Mouse (Mus musculus): Measurements from ENCODE around the gene Megf6. TPM values are rescaled to one million over a fixed set of nuclear protein-coding genes. Genes with fewer than 3 reads are reported as not detected.

Gene Megf6
- polyA plus RNA-seq, 1 experiment from 2014 or later: 70.0 TPM

DNA sequence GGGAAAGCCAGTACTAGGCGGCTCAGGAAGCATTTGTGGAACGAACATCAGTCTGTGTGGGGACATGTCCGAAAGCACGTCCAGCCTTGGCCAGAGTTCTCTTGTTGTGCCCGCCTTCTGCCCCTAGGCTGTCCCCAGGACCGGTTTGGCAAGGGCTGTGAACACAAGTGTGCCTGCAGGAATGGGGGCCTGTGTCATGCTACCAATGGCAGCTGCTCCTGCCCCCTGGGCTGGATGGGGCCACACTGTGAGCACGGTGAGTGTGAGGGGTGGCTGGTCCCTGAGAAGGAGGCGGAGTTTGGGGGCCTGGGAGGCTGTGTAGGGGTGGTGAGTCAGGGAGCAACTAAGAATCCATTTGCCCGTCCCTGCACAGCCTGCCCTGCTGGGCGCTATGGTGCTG lies 99.0 kb downstream of the Megf6 start:
- Histone ChIP-seq H3K4me2 (replicated peaks) (no peak overlapping the region), H3K36me3 (peaks cover 84% of the 10 kb centered on the region), H3K4me1 (no peaks in the 10 kb centered on the region), H3K27ac (no peak overlapping the region; the same call in 1 of the 2 replicates), H3K27me3 (no peaks in the 10 kb centered on the region), H3K9me3 (no peaks in the 10 kb centered on the region), H3K9ac (no peak overlapping the region), H3K4me3 (no peak overlapping the region)
- 55% methylated on average over 10 of the region's 10 CpGs for WGBS
- no peak for ATAC-seq (ENCODE audit: low FRiP score, low read depth)

DNA sequence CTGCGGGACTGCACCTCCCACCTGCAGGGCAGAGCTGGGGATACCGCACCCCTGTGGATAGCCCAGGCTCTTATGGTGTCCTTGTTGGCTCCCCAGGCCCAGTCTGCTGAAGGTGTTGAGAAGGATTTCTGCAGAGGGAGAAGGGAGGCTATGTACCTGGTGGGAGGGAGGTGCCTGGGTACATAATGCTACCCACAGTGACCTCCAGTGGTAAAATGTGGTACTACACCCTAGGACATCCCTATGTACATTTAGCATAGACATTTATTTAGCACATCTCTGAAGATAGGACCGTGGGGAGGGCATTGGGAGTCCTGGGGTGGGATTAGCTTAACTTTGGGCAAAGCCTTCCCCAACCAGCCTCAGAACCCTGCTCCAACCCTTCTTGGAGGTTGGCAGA lies 102.5 kb downstream of the Megf6 start:
- Histone ChIP-seq H3K27me3 (no peaks in the 10 kb centered on the region), H3K36me3 (peaks cover 73% of the 10 kb centered on the region), H3K4me3 (no peak overlapping the region), H3K4me2 (replicated peaks) (no peak overlapping the region), H3K4me1 (no peaks in the 10 kb centered on the region), H3K27ac (no peak overlapping the region), H3K9me3 (no peaks in the 10 kb centered on the region), H3K9ac (no peak overlapping the region)
- WGBS: 47% methylated on average over 3 of the region's 3 CpGs
- ATAC-seq (ENCODE audit: low FRiP score, low read depth): peak; percentile 42; the same call in 1 of the 2 replicates

DNA sequence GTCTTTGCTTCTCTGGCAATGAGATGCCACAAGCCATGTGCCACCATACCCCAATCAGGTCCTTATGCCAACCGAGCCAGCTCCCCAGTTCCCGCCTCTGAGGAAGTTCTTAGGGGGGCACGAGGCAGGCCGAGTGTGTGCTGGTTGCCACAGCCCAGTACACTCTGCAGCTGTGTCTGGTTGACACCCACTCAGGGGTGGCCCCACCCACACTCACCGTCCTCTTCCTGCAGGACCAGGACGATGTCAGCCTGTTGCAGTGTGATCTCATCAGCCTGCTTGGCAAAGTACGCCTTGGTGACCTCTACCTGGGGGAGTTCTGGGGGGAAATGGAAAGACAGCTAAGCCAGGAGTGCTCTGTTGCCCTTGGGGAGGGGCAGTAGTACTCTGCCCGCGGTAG lies 109.0 kb downstream of the Megf6 start:
- 0 out of 2 replicates have a peak, but pooled peaks have one; percentile 12 for ATAC-seq (ENCODE audit: low FRiP score, low read depth)
- H3K27ac ChIP-seq: no peak overlapping the region
- H3K4me3 ChIP-seq: no peak overlapping the region
- no peak overlapping the region for H3K4me2 ChIP-seq (replicated peaks)
- H3K36me3 ChIP-seq: peaks cover 24% of the 10 kb centered on the region
- no peak overlapping the region for H3K9ac ChIP-seq
- H3K27me3 ChIP-seq: no peaks in the 10 kb centered on the region
- peaks cover 6% of the 10 kb centered on the region; the same call in 1 of the 2 replicates for H3K4me1 ChIP-seq
- 71% methylated on average over 9 of the region's 9 CpGs for WGBS
- no peaks in the 10 kb centered on the region for H3K9me3 ChIP-seq

DNA sequence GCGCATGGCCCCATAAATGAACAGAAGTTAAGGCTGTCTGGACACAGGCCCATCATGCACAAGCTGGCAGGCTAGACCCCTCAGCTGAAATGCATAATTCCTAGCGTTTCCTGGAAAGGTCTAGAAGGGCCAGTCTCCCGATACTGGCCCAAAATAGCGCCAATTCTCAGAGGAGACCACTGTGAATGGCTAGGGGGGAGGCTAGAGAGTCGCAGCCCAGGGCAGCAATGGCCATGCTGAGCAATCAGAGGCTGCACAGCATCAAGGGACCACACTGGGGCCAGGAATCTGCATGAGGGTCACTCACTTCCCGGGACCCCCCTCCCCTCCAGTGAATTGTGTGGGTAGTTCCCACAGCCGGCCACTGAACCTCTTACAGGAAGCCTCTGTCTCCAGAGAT lies 113.1 kb downstream of the Megf6 start:
- Histone ChIP-seq H3K9ac (0 out of 2 replicates have a peak overlapping the region, but pooled peaks have one; percentile 19), H3K27me3 (no peaks in the 10 kb centered on the region), H3K36me3 (no peaks in the 10 kb centered on the region), H3K4me2 (replicated peaks) (no peak overlapping the region), H3K27ac (no peak overlapping the region), H3K4me3 (no peak overlapping the region), H3K9me3 (no peaks in the 10 kb centered on the region), H3K4me1 (peaks cover 13% of the 10 kb centered on the region; the same call in 1 of the 2 replicates)
- no peak for ATAC-seq (ENCODE audit: low FRiP score, low read depth)
- WGBS: 71% methylated on average over 7 of the region's 7 CpGs

DNA sequence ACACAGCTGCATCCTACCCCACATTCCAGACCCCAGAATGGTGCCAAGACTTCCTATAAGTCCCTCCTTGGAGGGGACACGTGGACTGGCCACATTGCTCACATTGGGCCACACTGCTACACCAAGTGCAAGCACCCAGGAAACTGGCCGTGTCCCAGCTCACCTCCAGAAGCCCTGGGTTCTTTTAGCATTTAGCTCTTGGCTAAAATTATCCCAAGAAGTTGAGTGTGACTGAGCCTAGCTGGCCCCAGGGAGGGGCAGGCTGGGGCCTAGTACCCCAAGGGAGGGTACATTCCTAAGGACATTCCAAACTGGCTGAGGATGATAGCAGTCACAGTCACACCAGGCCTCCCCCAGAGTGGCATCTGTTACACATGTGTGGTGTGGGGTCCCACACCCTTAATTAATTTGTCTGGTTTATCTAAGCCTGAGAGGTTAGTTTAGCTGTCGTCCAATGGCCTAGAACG lies 123.2 kb downstream of the Megf6 start:
- no peak overlapping the region for H3K4me3 ChIP-seq
- 43% methylated on average over 4 of the region's 4 CpGs for WGBS
- peaks cover 19% of the 10 kb centered on the region for H3K4me1 ChIP-seq
- H3K9me3 ChIP-seq: no peaks in the 10 kb centered on the region
- H3K36me3 ChIP-seq: no peaks in the 10 kb centered on the region
- peaks cover 13% of the 10 kb centered on the region for H3K27me3 ChIP-seq
- H3K4me2 ChIP-seq (replicated peaks): no peak overlapping the region
- no peak for ATAC-seq (ENCODE audit: low FRiP score, low read depth)
- no peak overlapping the region for H3K9ac ChIP-seq
- peak overlapping the region; percentile 23; the same call in 1 of the 2 replicates for H3K27ac ChIP-seq

DNA sequence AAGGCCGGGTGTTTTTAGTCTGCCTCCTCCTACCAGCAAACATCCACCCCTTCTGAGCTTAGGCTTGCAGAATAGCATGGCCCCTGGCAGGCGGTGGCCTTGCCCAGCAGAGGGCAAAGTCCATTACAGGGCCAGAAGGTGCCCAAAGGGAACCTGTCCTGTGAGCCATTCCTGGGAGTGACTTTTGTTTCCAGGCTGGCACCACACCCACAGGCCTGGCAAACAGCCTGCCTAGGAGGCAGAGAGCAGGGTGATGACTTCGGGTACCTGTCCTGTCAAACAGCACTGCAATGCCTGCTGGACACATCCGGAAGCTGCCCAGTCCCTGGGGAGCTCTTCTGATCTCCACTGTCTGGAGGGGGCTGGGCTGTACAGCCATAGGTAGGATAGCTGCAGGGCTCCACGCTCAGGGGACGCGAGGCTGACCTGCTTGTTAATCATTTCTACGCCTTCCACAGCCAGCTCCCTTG lies 123.8 kb downstream of the Megf6 start:
- Histone ChIP-seq H3K9ac (no peak overlapping the region), H3K27ac (no peak overlapping the region; the same call in 1 of the 2 replicates), H3K4me1 (peaks cover 19% of the 10 kb centered on the region), H3K27me3 (peaks cover 18% of the 10 kb centered on the region), H3K36me3 (no peaks in the 10 kb centered on the region), H3K4me2 (replicated peaks) (no peak overlapping the region), H3K4me3 (no peak overlapping the region), H3K9me3 (no peaks in the 10 kb centered on the region)
- WGBS: 26% methylated on average over 8 of the region's 8 CpGs
- no peak for ATAC-seq (ENCODE audit: low FRiP score, low read depth)

DNA sequence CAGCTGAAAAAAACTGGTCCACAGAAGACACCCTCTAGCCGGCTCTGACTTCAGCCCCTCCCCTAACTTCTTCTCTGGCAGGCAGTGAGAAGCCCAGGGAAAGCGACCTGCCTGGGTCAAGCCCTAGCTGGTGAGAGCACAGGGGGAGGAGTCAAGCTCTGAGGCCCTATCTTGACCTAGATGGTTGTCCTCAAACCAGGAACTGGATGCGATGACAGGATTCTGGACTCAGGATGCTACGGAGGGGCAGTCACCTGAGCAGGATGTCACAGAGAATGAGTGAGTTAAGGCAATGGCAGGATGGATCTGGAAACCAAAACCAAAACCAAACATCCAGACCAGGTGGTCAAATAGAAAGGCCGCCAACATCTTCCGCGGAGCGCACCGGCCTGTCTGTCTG lies 127.2 kb downstream of the Megf6 start:
- WGBS: 44% methylated on average over 9 of the region's 9 CpGs
- Histone ChIP-seq H3K27ac (no peak overlapping the region), H3K9me3 (no peaks in the 10 kb centered on the region), H3K4me2 (replicated peaks) (no peak overlapping the region), H3K27me3 (peaks cover 40% of the 10 kb centered on the region), H3K36me3 (no peaks in the 10 kb centered on the region), H3K4me3 (no peak overlapping the region), H3K9ac (no peak overlapping the region), H3K4me1 (peaks cover 30% of the 10 kb centered on the region)
- ATAC-seq (ENCODE audit: low FRiP score, low read depth): no peak

DNA sequence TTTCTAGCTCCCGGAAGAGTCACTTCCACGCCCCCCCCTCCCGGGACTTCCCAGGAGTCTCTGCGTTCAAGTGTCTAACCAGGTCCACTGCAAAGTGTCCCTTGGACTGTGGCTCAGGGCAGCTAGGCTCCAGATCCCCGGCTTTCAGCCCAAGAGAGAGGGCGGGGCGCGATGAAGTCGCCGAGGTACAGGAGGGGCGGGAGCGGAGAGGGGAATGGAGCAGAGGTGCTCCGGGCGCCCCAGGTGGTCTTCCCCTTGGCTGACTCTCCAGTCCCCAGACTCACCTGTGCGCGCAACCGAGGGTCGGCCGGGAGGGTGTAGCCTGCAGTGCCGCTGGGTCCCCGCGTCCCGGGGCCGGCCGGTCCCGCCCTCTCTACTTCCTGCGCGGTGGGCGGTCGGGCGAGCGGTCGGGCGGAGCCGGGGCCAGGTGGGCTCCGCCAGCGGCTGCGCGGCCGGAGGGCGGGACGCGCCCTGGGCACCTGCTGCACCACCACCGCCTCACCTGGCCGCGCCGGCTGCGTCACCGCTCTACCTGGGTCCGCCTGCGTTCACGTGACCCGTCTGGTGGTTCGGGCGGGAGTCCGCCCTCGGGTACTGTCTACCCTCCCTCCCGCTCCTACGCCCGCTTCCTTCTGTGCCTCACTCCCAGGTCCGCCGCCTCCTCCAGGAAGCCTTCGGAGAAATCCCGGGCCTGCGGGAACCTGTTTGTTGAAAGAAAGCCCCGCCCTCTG lies 129.2 kb downstream of the Megf6 start:
- H3K4me1 ChIP-seq: peaks cover 13% of the 10 kb centered on the region
- H3K9me3 ChIP-seq: no peaks in the 10 kb centered on the region
- peak; percentile 51 for ATAC-seq (ENCODE audit: low FRiP score, low read depth)
- H3K9ac ChIP-seq: peak overlapping the region; percentile 62
- WGBS: under 1% methylated on average over 66 of the region's 66 CpGs
- peaks cover 40% of the 10 kb centered on the region for H3K27me3 ChIP-seq
- H3K4me3 ChIP-seq: peak overlapping the region; percentile 58
- H3K36me3 ChIP-seq: no peaks in the 10 kb centered on the region
- H3K27ac ChIP-seq: no peak overlapping the region
- H3K4me2 ChIP-seq (replicated peaks): peak overlapping the region; percentile 95

DNA sequence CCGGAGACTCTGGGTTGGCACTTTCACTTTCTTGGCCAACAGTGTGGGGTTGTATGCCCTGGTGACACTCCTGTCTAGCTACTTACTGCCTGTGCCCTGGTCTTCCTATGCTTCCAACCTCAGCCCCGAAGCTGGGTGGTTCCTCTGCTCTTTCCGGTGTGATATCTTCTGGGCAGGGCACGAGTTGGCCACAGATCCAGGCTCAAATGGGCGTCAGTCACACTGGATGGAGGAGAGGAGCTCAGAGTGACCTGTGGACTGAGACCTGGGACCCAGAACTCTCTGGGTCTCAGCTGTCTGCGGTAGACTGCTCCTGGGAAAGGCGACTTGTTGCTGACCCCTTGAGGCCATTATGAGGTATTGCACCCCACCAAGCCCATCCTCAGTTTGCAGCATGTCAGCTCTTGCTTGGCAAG lies 130.9 kb downstream of the Megf6 start, which contains the start of gene Arhgef16:
Arhgef16 (minus strand) TSS at position 211 of the 416 bp plus-strand sequence.
- H3K36me3 ChIP-seq: no peaks in the 10 kb centered on the region
- H3K4me2 ChIP-seq (replicated peaks): peak within 1 kb of the TSS; percentile 95; the same call in 1 of the 2 replicates
- H3K9me3 ChIP-seq: no peaks in the 10 kb centered on the region
- H3K9ac ChIP-seq: no peak within 1 kb of the TSS
- no peak within 1 kb of the TSS for H3K27ac ChIP-seq
- ATAC-seq (ENCODE audit: low FRiP score, low read depth): no peak; the same call in 1 of the 2 replicates
- H3K27me3 ChIP-seq: peaks cover 40% of the 10 kb centered on the region
- WGBS: 27% methylated on average over 7 of the region's 7 CpGs
- H3K4me1 ChIP-seq: peaks cover 11% of the 10 kb centered on the region
- no peak within 1 kb of the TSS for H3K4me3 ChIP-seq

DNA sequence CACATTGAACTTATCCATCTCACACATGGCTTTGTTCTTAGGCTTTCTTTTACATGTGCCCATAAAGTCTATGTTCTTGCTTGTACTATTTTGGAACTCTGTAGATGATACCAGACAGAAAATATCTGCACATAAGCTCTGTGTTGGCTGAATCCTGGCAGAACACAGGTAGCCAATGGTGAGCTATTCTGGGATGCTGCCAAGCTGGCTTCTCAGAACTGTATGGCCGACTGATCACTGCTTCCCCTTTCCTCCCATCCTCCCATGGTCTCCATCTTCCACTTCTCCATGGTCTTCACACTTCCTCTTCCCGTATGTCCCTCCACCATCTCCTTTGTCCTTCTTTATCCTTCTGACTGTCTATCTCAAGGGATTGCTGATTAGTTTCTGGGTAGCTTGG lies 138.6 kb downstream of the Megf6 start:
- no peak for ATAC-seq (ENCODE audit: low FRiP score, low read depth)
- H3K27me3 ChIP-seq: no peaks in the 10 kb centered on the region
- whole genome bisulfite sequencing: 83% methylated on average over 2 of the region's 2 CpGs

DNA sequence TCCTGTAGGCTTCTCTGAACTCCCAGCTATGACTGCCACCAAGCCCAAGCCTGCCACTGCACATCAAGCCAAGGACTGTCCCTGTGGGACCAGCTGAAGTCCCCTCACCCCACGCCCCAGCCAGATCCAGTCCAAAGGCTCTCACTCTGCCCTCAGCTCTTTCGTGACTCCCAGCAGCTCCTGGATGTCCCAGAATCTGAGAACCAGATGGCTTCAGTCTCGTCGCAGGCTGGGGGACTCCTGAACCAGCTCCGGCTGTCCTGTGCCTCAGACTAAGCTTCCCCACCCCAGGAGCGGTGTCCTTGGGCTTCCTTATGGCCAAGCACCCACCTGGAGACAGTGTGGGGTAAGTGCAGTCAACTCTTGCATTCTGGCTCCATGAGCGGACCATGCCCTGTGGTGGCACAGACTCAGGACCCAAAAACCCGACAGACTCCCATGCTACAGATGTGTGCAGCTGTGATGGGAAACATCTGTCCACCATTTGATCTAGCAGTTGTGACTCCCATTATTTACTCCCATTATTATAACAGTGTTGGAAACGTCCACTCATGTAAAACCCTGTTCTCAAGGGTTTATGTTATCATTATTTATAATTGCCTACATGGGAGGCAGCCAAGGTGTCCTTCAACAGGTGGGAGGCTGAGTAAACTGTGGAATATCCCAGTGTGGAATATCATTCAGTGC lies 140.2 kb downstream of the Megf6 start:
- H3K36me3 ChIP-seq: no peaks in the 10 kb centered on the region; the same call in 1 of the 2 replicates
- no peaks in the 10 kb centered on the region for H3K27me3 ChIP-seq
- no peak overlapping the region for H3K4me3 ChIP-seq
- peaks cover 21% of the 10 kb centered on the region for H3K4me1 ChIP-seq
- no peaks in the 10 kb centered on the region for H3K9me3 ChIP-seq
- no peak overlapping the region for H3K4me2 ChIP-seq (replicated peaks)
- no peak overlapping the region for H3K9ac ChIP-seq
- WGBS: 66% methylated on average over 9 of the region's 9 CpGs
- H3K27ac ChIP-seq: no peak overlapping the region
- ATAC-seq (ENCODE audit: low FRiP score, low read depth): no peak

More for the DNA sequence above, 138.6 kb downstream of the Megf6 start:
- H3K9ac ChIP-seq: no peak overlapping the region
- no peaks in the 10 kb centered on the region for H3K9me3 ChIP-seq
- peaks cover 21% of the 10 kb centered on the region for H3K4me1 ChIP-seq
- no peak overlapping the region for H3K4me2 ChIP-seq (replicated peaks)
- H3K36me3 ChIP-seq: no peaks in the 10 kb centered on the region
- no peak overlapping the region for H3K4me3 ChIP-seq
- H3K27ac ChIP-seq: no peak overlapping the region

All from limb, embryonic 13.5 days (tissue).